Mouse (Mus musculus) myocyte (in vitro differentiated cells): ENCODE data around the gene Lrrc20. TPM values are rescaled to one million over a fixed set of nuclear protein-coding genes. Genes with fewer than 3 reads are reported as not detected.

Experiments used
- H3K27me3 ChIP-seq: one replicate; pipeline ENCODE4 v1.6.1; 2011; ENCODE audit not compliant: control insufficient read depth, insufficient read depth, insufficient read length
- H3K36me3 ChIP-seq: one replicate; pipeline ENCODE4 v1.6.1; 2011; ENCODE audit not compliant: control insufficient read depth, insufficient read depth
- H3K4me2 ChIP-seq: one replicate; pipeline ENCODE4 v1.6.1; 2011; ENCODE audit warnings: low read depth, control low read depth
- H3K4me3 ChIP-seq: one replicate; pipeline ENCODE4 v1.5.1; 2011; ENCODE audit warnings: mild to moderate bottlenecking, control low read depth, moderate library complexity
- H3K79me2 ChIP-seq: one replicate; pipeline ENCODE4 v1.6.1; 2011; ENCODE audit not compliant: control insufficient read depth, insufficient read depth
- H3ac ChIP-seq: one replicate; pipeline ENCODE4 v1.6.1; 2011; ENCODE audit not compliant: control insufficient read depth, insufficient read length
- CEBPB ChIP-seq: IDR thresholded peaks from 2 replicates; pipeline ENCODE4 v1.6.1; 2011; ENCODE audit warnings: mild to moderate bottlenecking, moderate library complexity; ENCODE audit not compliant: poor library complexity, insufficient read depth, severe bottlenecking
- E2F4 ChIP-seq: IDR thresholded peaks from one replicate; pipeline ENCODE4 v1.6.1; 2011; ENCODE audit warnings: mild to moderate bottlenecking, control low read depth, moderate library complexity; ENCODE audit not compliant: insufficient read depth
- MAX ChIP-seq: IDR thresholded peaks from one replicate; pipeline ENCODE4 v1.6.1; 2011; ENCODE audit warnings: low read depth, mild to moderate bottlenecking, control low read depth
- MYOD1 ChIP-seq, 3 experiments: IDR thresholded peaks; one replicate each; pipeline ENCODE4 v1.6.1; 2011; ENCODE audit warnings: control low read depth in 2 of 3, low read depth in 2 of 3, mild to moderate bottlenecking in 2 of 3, moderate library complexity in 1 of 3; ENCODE audit not compliant: insufficient read length in 2 of 3, control insufficient read depth in 1 of 3
- MYOG ChIP-seq, 3 experiments: IDR thresholded peaks; one replicate each; pipeline ENCODE4 v1.6.1; 2011; ENCODE audit warnings: control low read depth in 2 of 3, low read depth in 2 of 3, mild to moderate bottlenecking in 2 of 3; ENCODE audit not compliant: insufficient read length in 2 of 3, control insufficient read depth in 1 of 3, insufficient read depth in 1 of 3
- POLR2A ChIP-seq: IDR thresholded peaks from one replicate; pipeline ENCODE4 v1.6.1; 2011; ENCODE audit warnings: low read depth, mild to moderate bottlenecking, control low read depth, moderate library complexity; ENCODE audit not compliant: insufficient read length
- POLR2AphosphoS2 ChIP-seq: IDR thresholded peaks from one replicate; pipeline ENCODE4 v1.6.1; 2011; ENCODE audit warnings: low read depth, control low read depth; ENCODE audit not compliant: insufficient read length
- REST ChIP-seq: IDR thresholded peaks from one replicate; pipeline ENCODE4 v1.6.1; 2011; ENCODE audit warnings: mild to moderate bottlenecking, control low read depth, moderate library complexity; ENCODE audit not compliant: insufficient read depth, insufficient read length
- SRF ChIP-seq: IDR thresholded peaks from one replicate; pipeline ENCODE4 v1.6.1; 2011; ENCODE audit warnings: low read depth; ENCODE audit not compliant: control insufficient read depth, insufficient read length
- TCF12 ChIP-seq: IDR thresholded peaks from one replicate; pipeline ENCODE4 v1.6.1; 2011; ENCODE audit warnings: mild to moderate bottlenecking, control low read depth; ENCODE audit not compliant: poor library complexity, insufficient read depth, severe bottlenecking
- TCF3 ChIP-seq: IDR thresholded peaks from one replicate; pipeline ENCODE4 v1.6.1; 2011; ENCODE audit warnings: low read depth, control low read depth; ENCODE audit not compliant: insufficient read length
- USF1 ChIP-seq: IDR thresholded peaks from one replicate; pipeline ENCODE4 v1.6.1; 2011; ENCODE audit warnings: low read depth, mild to moderate bottlenecking, control low read depth, moderate library complexity
- polyA plus RNA-seq: library from polyadenylated mRNA; unstranded; fragments of >200 nt; fragmentation: generic; extraction: Trizol; gene quantifications from one replicate; pipeline ENCODE4 v1.2.1, GENCODE M21; 2012; ENCODE audit warnings: missing spikeins

The Lrrc20 gene
- polyA plus RNA-seq, 1 experiment, result 20.4 TPM

DNA sequence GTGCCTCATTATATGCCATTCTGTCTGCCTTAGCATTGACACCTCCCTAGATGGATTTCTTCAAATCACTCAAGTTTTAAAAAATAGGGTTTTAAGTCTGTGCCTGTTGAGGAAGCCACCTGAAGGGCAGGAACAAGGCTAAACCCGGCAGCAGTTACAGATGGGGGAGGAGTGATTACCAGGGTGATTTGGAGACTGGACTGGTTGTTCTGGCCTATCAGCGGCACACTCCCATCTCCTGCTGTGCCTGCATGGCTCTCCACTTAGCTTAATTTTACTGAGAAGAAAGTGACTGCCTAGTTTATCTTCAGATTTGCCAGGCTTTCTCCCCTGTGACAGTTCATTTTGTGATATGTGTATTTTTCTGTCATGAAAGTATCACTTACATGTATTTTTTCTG, 43.9 kb downstream of the Lrrc20 start:
- Histone ChIP-seq H3K79me2 (no peaks in the 10 kb centered on the region), H3K4me2 (no peak overlapping the region), H3K27me3 (no peaks in the 10 kb centered on the region), H3K36me3 (no peaks in the 10 kb centered on the region), H3K4me3 (no peak overlapping the region), H3ac (no peak overlapping the region)
- no peak for TF ChIP-seq TCF12
- TF ChIP-seq TCF3, result no peak
- TF ChIP-seq USF1, result no peak
- no peak for TF ChIP-seq POLR2A
- no peak for TF ChIP-seq MYOG (IDR thresholded peaks at IDR 0.05; ENCODE audit: control insufficient read depth in 1 of 3, insufficient read depth in 1 of 3, insufficient read length in 2 of 3, low read depth in 2 of 3)
- no peak for TF ChIP-seq MYOD1 (IDR thresholded peaks at IDR 0.05; ENCODE audit: control insufficient read depth in 1 of 3, insufficient read length in 2 of 3, low read depth in 2 of 3)
- no peak for TF ChIP-seq MAX
- TF ChIP-seq POLR2AphosphoS2, result no peak
- no peak for TF ChIP-seq E2F4
- no peak for TF ChIP-seq SRF
- no peak for TF ChIP-seq REST
- TF ChIP-seq CEBPB, result no peak

DNA sequence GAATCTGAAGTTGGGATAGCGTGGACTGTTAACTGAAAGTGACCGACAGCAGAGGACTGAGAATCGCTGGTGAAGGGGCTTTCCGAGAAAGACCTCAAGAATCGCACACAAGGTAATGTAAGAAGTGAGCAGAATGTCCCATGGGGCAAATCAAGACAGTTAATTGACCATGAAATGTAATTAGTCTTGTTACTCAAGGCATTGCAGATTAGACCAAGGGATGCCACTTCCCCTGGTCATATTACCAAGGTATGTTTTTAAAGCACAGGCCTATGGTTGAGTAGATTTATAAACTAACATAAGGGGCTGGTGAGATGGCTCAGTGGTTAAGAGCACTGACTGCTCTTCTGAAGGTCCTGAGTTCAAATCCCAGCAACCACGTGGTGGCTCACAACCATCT, 45.1 kb downstream of the Lrrc20 start:
- Histone ChIP-seq H3K4me2 (no peak overlapping the region), H3K36me3 (no peaks in the 10 kb centered on the region), H3K79me2 (no peaks in the 10 kb centered on the region), H3ac (no peak overlapping the region), H3K27me3 (no peaks in the 10 kb centered on the region), H3K4me3 (no peak overlapping the region)
- no peak for TF ChIP-seq E2F4

DNA sequence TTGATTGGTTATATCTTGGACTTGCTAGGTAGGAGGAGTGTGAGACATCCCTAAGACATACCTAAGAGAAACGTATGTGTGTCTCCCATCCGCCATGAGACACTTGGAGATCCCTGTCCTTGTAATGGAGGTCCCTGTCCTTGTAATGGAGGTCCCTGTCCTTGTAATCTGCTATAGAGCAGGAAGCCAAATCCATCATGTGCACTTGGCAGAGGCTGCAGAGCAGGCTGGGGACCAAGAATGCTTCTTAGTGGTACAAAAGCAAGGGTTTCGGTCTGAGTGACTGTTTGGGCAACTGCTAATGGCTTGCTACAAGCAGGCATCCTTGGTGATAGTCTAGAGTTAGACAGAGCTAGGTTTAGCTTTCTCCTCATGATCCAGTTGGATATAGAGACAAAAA, 55.3 kb downstream of the Lrrc20 start:
- no peak for TF ChIP-seq SRF
- no peak for TF ChIP-seq CEBPB
- no peak for TF ChIP-seq E2F4
- no peak for TF ChIP-seq TCF12
- no peak for TF ChIP-seq USF1
- no peak for TF ChIP-seq MYOG (IDR thresholded peaks at IDR 0.05; ENCODE audit: control insufficient read depth in 1 of 3, insufficient read depth in 1 of 3, insufficient read length in 2 of 3, low read depth in 2 of 3)
- TF ChIP-seq POLR2AphosphoS2, result no peak
- TF ChIP-seq REST, result no peak
- H3K79me2 ChIP-seq, result no peaks in the 10 kb centered on the region
- H3K27me3 ChIP-seq, result no peaks in the 10 kb centered on the region
- H3K4me2 ChIP-seq, result no peak overlapping the region
- no peak overlapping the region for H3ac ChIP-seq
- peaks cover 7% of the 10 kb centered on the region for H3K36me3 ChIP-seq
- no peak overlapping the region for H3K4me3 ChIP-seq

DNA sequence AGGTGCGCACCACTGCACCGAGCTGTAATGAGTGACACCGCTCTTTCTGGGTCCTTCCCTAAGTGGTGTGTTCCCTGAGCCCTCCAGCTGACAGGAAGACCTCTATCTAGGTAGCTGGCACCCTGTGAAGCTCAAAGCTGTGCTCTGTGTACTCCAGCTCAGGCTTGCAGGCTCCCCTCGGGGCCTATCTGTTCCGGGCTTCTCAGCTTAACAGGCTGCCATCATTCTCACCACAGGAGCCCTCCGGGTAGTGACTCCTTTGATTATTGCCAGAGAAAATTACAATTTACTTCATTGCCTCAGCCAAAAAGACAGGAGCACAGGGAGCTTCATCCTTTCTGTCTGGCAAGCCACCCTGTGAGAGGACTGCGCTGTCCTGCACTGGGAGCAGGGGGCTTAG, 57.7 kb downstream of the Lrrc20 start:
- Histone ChIP-seq H3ac (no peak overlapping the region), H3K4me3 (no peak overlapping the region), H3K36me3 (no peaks in the 10 kb centered on the region), H3K79me2 (no peaks in the 10 kb centered on the region), H3K27me3 (no peaks in the 10 kb centered on the region), H3K4me2 (no peak overlapping the region)
- TF ChIP-seq MAX, result no peak
- TF ChIP-seq POLR2AphosphoS2, result no peak
- TF ChIP-seq POLR2A, result no peak
- TF ChIP-seq MYOD1 (IDR thresholded peaks at IDR 0.05; ENCODE audit: control insufficient read depth in 1 of 3, insufficient read length in 2 of 3, low read depth in 2 of 3), result no peak

DNA sequence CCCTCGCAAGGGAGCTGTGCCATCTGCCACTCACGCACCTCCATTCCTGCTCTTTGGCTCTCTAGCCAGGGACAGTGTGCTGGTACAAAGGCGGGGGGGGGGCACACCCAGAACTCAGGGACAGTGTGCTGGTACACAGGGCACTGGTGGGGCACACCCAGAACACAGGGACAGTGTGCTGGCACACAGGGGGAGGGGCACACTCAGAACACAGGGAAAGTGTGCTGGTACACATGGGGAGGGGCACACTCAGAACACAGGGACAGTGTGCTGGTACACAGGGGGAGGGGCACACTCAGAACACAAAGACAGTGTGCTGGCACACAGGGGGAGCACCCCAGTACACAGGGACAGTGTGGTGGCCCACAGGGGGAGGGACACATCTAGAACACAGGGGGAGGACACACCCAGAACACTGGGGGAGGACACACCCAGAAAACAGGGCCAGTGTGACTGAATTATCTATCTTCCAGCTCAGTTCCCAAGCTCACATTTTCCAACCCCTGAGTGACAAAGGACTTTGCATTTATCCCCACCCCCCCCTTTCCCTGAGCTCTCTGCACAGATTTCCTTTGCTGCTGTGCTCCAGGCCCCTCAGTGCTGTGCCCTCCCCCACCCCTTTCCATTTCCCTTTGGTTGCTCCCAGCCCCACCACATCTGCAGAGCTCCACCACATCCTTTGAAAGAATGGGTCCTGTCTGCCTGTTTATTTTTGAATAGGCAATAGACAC, 58.9 kb downstream of the Lrrc20 start:
- TF ChIP-seq POLR2A (no peak), E2F4 (no peak), TCF12 (no peak), SRF (no peak), MYOD1 (IDR thresholded peaks at IDR 0.05; ENCODE audit: control insufficient read depth in 1 of 3, insufficient read length in 2 of 3, low read depth in 2 of 3) (no peak), POLR2AphosphoS2 (no peak), TCF3 (no peak), MAX (no peak), REST (no peak), MYOG (IDR thresholded peaks at IDR 0.05; ENCODE audit: control insufficient read depth in 1 of 3, insufficient read depth in 1 of 3, insufficient read length in 2 of 3, low read depth in 2 of 3) (no peak)
- Histone ChIP-seq H3ac (no peak overlapping the region), H3K4me2 (no peak overlapping the region), H3K79me2 (no peaks in the 10 kb centered on the region), H3K4me3 (no peak overlapping the region), H3K36me3 (no peaks in the 10 kb centered on the region), H3K27me3 (no peaks in the 10 kb centered on the region)
